Mouse (Mus musculus) forebrain, embryonic 10.5 days (tissue): ENCODE data around the gene Itga1. TPM values are rescaled to one million over a fixed set of nuclear protein-coding genes. Genes with fewer than 3 reads are reported as not detected.

Source experiments
- DNase-seq: peaks from one replicate; pipeline ENCODE4 v3.0.0-alpha.2; 2017; ENCODE audit warnings: low spot score; ENCODE audit errors: extremely low spot score
- H3K27ac ChIP-seq: fragments of 300-500 bp; sonication (generic); 2 replicates; pipeline ENCODE4 v1.5.1; 2016; ENCODE audit warnings: mild to moderate bottlenecking
- H3K27me3 ChIP-seq: fragments of 300-500 bp; sonication (generic); 2 replicates; pipeline ENCODE4 v1.6.1; 2016; ENCODE audit warnings: mild to moderate bottlenecking; ENCODE audit not compliant: poor library complexity, severe bottlenecking
- H3K36me3 ChIP-seq: fragments of 300-500 bp; sonication (generic); replicated peaks from 2 replicates; pipeline ENCODE4 v1.6.1; 2016; ENCODE audit warnings: mild to moderate bottlenecking, moderate library complexity
- H3K4me1 ChIP-seq: fragments of 300-500 bp; sonication (generic); 2 replicates; pipeline ENCODE4 v1.6.1; 2016
- H3K4me3 ChIP-seq: fragments of 300-500 bp; sonication (generic); 2 replicates; pipeline ENCODE4 v1.5.1; 2016; ENCODE audit warnings: mild to moderate bottlenecking, moderate library complexity
- H3K9me3 ChIP-seq: fragments of 300-500 bp; sonication (generic); 2 replicates; pipeline ENCODE4 v1.6.1; 2016; ENCODE audit warnings: mild to moderate bottlenecking, moderate library complexity
- WGBS: fragments of 180-500 bp; shearing (Covaris S2); methylation state at CpG from one replicate; pipeline ENCODE4 v1.1.7; 2016; 5-methylcytosine and 5-hydroxymethylcytosine counted together
- polyA plus RNA-seq: library from polyadenylated mRNA; unstranded; fragments of >200 nt; fragmentation: Nextera tagmentation; extraction: Ambion mirVana; gene quantifications from 2 replicates; pipeline ENCODE4 v1.2.1, GENCODE M21; 2016

Itga1 gene
- polyA plus RNA-seq, 1 experiment from 2014 or later = 3.8 TPM

- H3K27me3 ChIP-seq = no peaks in the 10 kb centered on the region
- 80% methylated on average over 6 of the region's 6 CpGs for WGBS
- H3K4me3 ChIP-seq = no peak overlapping the region
- DNase-seq = no peak
- H3K36me3 ChIP-seq = no peaks in the 10 kb centered on the region
- no peaks in the 10 kb centered on the region for H3K9me3 ChIP-seq
- peaks cover 16% of the 10 kb centered on the region for H3K4me1 ChIP-seq
- no peak overlapping the region for H3K27ac ChIP-seq
Observed at GRCm38 (mm10) chr13:114987668-114988067, 114.1 kb downstream of the Itga1 start.

GRCm38 (mm10) chr13:114987161-114987560 is 114.6 kb downstream of the Itga1 start:
- Histone ChIP-seq H3K36me3 (no peaks in the 10 kb centered on the region), H3K4me3 (no peak overlapping the region), H3K27me3 (no peaks in the 10 kb centered on the region), H3K4me1 (peaks cover 11% of the 10 kb centered on the region), H3K9me3 (no peaks in the 10 kb centered on the region), H3K27ac (no peak overlapping the region)
- WGBS = 76% methylated on average over 2 of the region's 2 CpGs
- no peak for DNase-seq

- 87% methylated on average over 1 of the region's 1 CpGs for WGBS
- no peak for DNase-seq
- Histone ChIP-seq H3K9me3 (no peaks in the 10 kb centered on the region), H3K36me3 (no peaks in the 10 kb centered on the region), H3K4me1 (0 out of 2 replicates have a peak, but pooled peaks cover 7% of the 10 kb centered on the region), H3K4me3 (no peak overlapping the region), H3K27me3 (no peaks in the 10 kb centered on the region), H3K27ac (no peak overlapping the region)
Observed at GRCm38 (mm10) chr13:114984658-114985057, 117.1 kb downstream of the Itga1 start.

GRCm38 (mm10) chr13:114983116-114983515 is 118.6 kb downstream of the Itga1 start:
- no peaks in the 10 kb centered on the region for H3K9me3 ChIP-seq
- no peak overlapping the region for H3K27ac ChIP-seq
- no peaks in the 10 kb centered on the region for H3K36me3 ChIP-seq
- H3K4me1 ChIP-seq = 0 out of 2 replicates have a peak, but pooled peaks cover 7% of the 10 kb centered on the region
- 92% methylated on average over 7 of the region's 7 CpGs for WGBS
- no peak overlapping the region for H3K4me3 ChIP-seq
- no peaks in the 10 kb centered on the region for H3K27me3 ChIP-seq
- DNase-seq = no peak

GRCm38 (mm10) chr13:114980831-114981419 is 120.8 kb downstream of the Itga1 start:
- H3K9me3 ChIP-seq = no peaks in the 10 kb centered on the region
- no peaks in the 10 kb centered on the region for H3K36me3 ChIP-seq
- no peak overlapping the region for H3K27ac ChIP-seq
- H3K27me3 ChIP-seq = no peaks in the 10 kb centered on the region
- H3K4me3 ChIP-seq = no peak overlapping the region
- no peak for DNase-seq
- 40% methylated on average over 10 of the region's 10 CpGs for WGBS
- no peaks in the 10 kb centered on the region for H3K4me1 ChIP-seq

GRCm38 (mm10) chr13:114974484-114975042 is 127.2 kb downstream of the Itga1 start:
- no peak for DNase-seq
- 85% methylated on average over 6 of the region's 6 CpGs for WGBS

GRCm38 (mm10) chr13:114971905-114972304 is 129.9 kb downstream of the Itga1 start:
- Histone ChIP-seq H3K27me3 (no peaks in the 10 kb centered on the region), H3K27ac (no peak overlapping the region), H3K36me3 (no peaks in the 10 kb centered on the region), H3K4me3 (no peak overlapping the region), H3K9me3 (no peaks in the 10 kb centered on the region), H3K4me1 (no peaks in the 10 kb centered on the region)
- no peak for DNase-seq
- 93% methylated on average over 3 of the region's 3 CpGs for WGBS

More at GRCm38 (mm10) chr13:114974484-114975042, 127.2 kb downstream of the Itga1 start:
- H3K4me3 ChIP-seq = no peak overlapping the region
- no peaks in the 10 kb centered on the region for H3K27me3 ChIP-seq
- H3K4me1 ChIP-seq = no peaks in the 10 kb centered on the region
- no peaks in the 10 kb centered on the region for H3K36me3 ChIP-seq
- no peaks in the 10 kb centered on the region for H3K9me3 ChIP-seq
- H3K27ac ChIP-seq = no peak overlapping the region

GRCm38 (mm10) chr13:114964233-114964632 is 137.5 kb downstream of the Itga1 start:
- H3K4me3 ChIP-seq = no peak overlapping the region
- H3K27me3 ChIP-seq = no peaks in the 10 kb centered on the region
- H3K36me3 ChIP-seq = no peaks in the 10 kb centered on the region
- WGBS = 43% methylated on average over 2 of the region's 2 CpGs
- peak; percentile 71 for DNase-seq
- no peaks in the 10 kb centered on the region for H3K4me1 ChIP-seq
- H3K27ac ChIP-seq = no peak overlapping the region
- H3K9me3 ChIP-seq = no peaks in the 10 kb centered on the region

GRCm38 (mm10) chr13:114954516-114954915 is 147.2 kb downstream of the Itga1 start:
- no peaks in the 10 kb centered on the region for H3K27me3 ChIP-seq
- H3K4me3 ChIP-seq = no peak overlapping the region
- no peak for DNase-seq
- H3K4me1 ChIP-seq = no peaks in the 10 kb centered on the region; the same call in 1 of the 2 replicates
- H3K27ac ChIP-seq = no peak overlapping the region
- H3K9me3 ChIP-seq = no peaks in the 10 kb centered on the region
- H3K36me3 ChIP-seq = no peaks in the 10 kb centered on the region

GRCm38 (mm10) chr13:114933541-114933940 is 168.2 kb downstream of the Itga1 start:
- Histone ChIP-seq H3K27me3 (peaks cover 34% of the 10 kb centered on the region), H3K9me3 (no peaks in the 10 kb centered on the region), H3K4me1 (peaks cover 16% of the 10 kb centered on the region), H3K36me3 (no peaks in the 10 kb centered on the region), H3K27ac (no peak overlapping the region), H3K4me3 (no peak overlapping the region)
- no peak for DNase-seq
- WGBS = 89% methylated on average over 7 of the region's 7 CpGs

GRCm38 (mm10) chr13:114931775-114932294 is 169.9 kb downstream of the Itga1 start, which contains the start of gene Itga2:
Gene Itga2, minus strand, starts transcription at chr13:114932100.
- H3K27me3 ChIP-seq = peaks cover 34% of the 10 kb centered on the region
- no peaks in the 10 kb centered on the region for H3K9me3 ChIP-seq
- H3K4me1 ChIP-seq = peaks cover 16% of the 10 kb centered on the region
- DNase-seq = peak; percentile 63
- WGBS = 2% methylated on average over 28 of the region's 28 CpGs
- no peaks in the 10 kb centered on the region for H3K36me3 ChIP-seq
- peak within 1 kb of the TSS; percentile 53 for H3K4me3 ChIP-seq
- H3K27ac ChIP-seq = peak within 1 kb of the TSS; percentile 56

- no peaks in the 10 kb centered on the region for H3K9me3 ChIP-seq
- DNase-seq = peak; percentile 23
- peak overlapping the region; percentile 53 for H3K4me3 ChIP-seq
- peak overlapping the region; percentile 56 for H3K27ac ChIP-seq
- 0% methylated on average over 10 of the region's 10 CpGs for whole genome bisulfite sequencing
- peaks cover 16% of the 10 kb centered on the region for H3K4me1 ChIP-seq
- no peaks in the 10 kb centered on the region for H3K36me3 ChIP-seq
- peaks cover 34% of the 10 kb centered on the region for H3K27me3 ChIP-seq
Observed at GRCm38 (mm10) chr13:114930996-114931649, 170.6 kb downstream of the Itga1 start.

- H3K9me3 ChIP-seq = peaks cover 3% of the 10 kb centered on the region
- 74% methylated on average over 1 of the region's 1 CpGs for WGBS
- DNase-seq = no peak
- H3K4me3 ChIP-seq = no peak overlapping the region
- H3K4me1 ChIP-seq = peaks cover 22% of the 10 kb centered on the region
- H3K27me3 ChIP-seq = peaks cover under 1% of the 10 kb centered on the region; the same call in 1 of the 2 replicates
- no peaks in the 10 kb centered on the region for H3K36me3 ChIP-seq
- no peak overlapping the region for H3K27ac ChIP-seq
Observed at GRCm38 (mm10) chr13:114924785-114925184, 177.0 kb downstream of the Itga1 start.
